Mouse (Mus musculus) monocyte, adult 5-6 weeks (primary cell): Measurements from ENCODE around the gene Dhx34. TPM values are rescaled to one million over a fixed set of nuclear protein-coding genes. Genes with fewer than 3 reads are reported as not detected.

Source experiments
- total RNA-seq: library from RNA; stranded (forward); fragments of 200-1000, 200-491, 200-594 nt; gene quantifications from 3 replicates; pipeline ENCODE4 v1.2.3, GENCODE M21; 2017

Dhx34 gene
- total RNA-seq, 1 experiment from 2014 or later = 10.4 TPM

Other genes with a start within 250 kb of the Dhx34 start
- gene Bicra, start 174.1 kb downstream of the Dhx34 start, total RNA-seq = 2.2 to 10.0 TPM (median 2.6 TPM) in 3 replicates
- 0.11 to 0.29 TPM in 2 of 3 replicates, not detected in the other for gene Zfp541, start 160.2 kb downstream of the Dhx34 start, total RNA-seq
- 46.6 to 76.8 TPM (median 71.5 TPM) in 3 replicates for gene Napa, start 123.6 kb downstream of the Dhx34 start, total RNA-seq
- 9.6 to 18.6 TPM (median 15.9 TPM) in 3 replicates for gene Kptn, start 102.1 kb downstream of the Dhx34 start, total RNA-seq
- not detected in 3 replicates for gene Slc8a2, start 92.2 kb downstream of the Dhx34 start, total RNA-seq
- 3.0 to 15.5 TPM (median 6.4 TPM) in 3 replicates for gene Meis3, start 46.9 kb downstream of the Dhx34 start, total RNA-seq
- gene C5ar2, start 22.1 kb upstream of the Dhx34 start, total RNA-seq = 2.9 to 8.0 TPM (median 7.0 TPM) in 3 replicates
- gene C5ar1, start 37.5 kb upstream of the Dhx34 start, total RNA-seq = 11.2 to 17.0 TPM (median 13.7 TPM) in 3 replicates
- 9.4 to 16.4 TPM (median 12.3 TPM) in 3 replicates for gene Inafm1, start 51.6 kb upstream of the Dhx34 start, total RNA-seq
- 231 to 284 TPM (median 256 TPM) in 3 replicates for gene Ccdc9, start 64.8 kb upstream of the Dhx34 start, total RNA-seq
- 26.4 to 30.9 TPM (median 30.1 TPM) in 3 replicates for gene Bbc3, start 86.4 kb upstream of the Dhx34 start, total RNA-seq
- gene Sae1, start 165.8 kb upstream of the Dhx34 start, total RNA-seq = 108 to 150 TPM (median 134 TPM) in 3 replicates
- gene Zc3h4, start 178.9 kb upstream of the Dhx34 start, total RNA-seq = 20.4 to 63.1 TPM (median 27.4 TPM) in 3 replicates
- 16.1 to 32.9 TPM (median 21.0 TPM) in 3 replicates for gene Tmem160, start 230.7 kb upstream of the Dhx34 start, total RNA-seq